Mouse (Mus musculus) layer of hippocampus, adult 9-10 months (tissue): ENCODE measurements at regions not wholly inside any gene's neighbourhood (a gene's known extent, or its start where the extent isn't known, plus 50 kb on each side); places are given as distances from the start of the nearest gene placed in this dataset.
A peak's percentile ranks its signal among the peaks of the same experiment; 100 is the strongest.

Experiments used
- DNase-seq: peaks from one replicate; pipeline ENCODE4 v3.0.0; 2022; ENCODE audit warnings: low spot score

DNA sequence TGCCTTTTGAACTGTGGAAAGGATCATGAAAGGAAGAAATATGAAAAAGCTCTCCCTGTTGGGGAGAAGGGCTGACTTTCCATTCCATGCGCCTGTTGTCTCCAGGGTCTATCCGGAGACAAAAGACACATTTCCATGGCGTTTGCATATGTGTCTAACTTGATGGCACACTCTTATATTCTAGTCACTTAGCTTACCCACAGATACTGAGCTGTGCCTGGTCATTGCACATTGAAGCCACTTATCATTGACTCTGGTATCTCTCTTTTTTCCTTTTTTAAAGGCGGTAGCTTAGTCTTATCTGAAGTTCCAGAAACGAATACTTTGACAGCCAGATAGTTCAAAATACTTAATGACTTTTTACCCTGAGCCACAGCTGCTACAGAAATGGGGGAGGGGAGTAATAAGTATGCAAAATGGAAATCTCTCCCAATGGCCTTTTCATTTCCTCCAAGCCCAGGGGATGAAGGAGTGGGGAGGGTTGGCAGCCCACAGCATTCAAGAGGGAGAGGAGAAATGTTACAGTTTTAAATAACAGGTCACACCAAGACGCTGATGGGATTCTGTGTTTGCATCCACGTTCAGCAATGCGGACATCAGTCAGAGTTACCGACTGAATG is 137.9 kb upstream of the Slc35f3 start:
- no peak for DNase-seq

- peak; percentile 53 for DNase-seq
These were observed 135.5 kb upstream of the Slc35f3 start for GRCm38 (mm10) chr8:126162748-126163371.

- DNase-seq = no peak
These were observed 134.4 kb upstream of the Slc35f3 start for GRCm38 (mm10) chr8:126163954-126164353.

DNA sequence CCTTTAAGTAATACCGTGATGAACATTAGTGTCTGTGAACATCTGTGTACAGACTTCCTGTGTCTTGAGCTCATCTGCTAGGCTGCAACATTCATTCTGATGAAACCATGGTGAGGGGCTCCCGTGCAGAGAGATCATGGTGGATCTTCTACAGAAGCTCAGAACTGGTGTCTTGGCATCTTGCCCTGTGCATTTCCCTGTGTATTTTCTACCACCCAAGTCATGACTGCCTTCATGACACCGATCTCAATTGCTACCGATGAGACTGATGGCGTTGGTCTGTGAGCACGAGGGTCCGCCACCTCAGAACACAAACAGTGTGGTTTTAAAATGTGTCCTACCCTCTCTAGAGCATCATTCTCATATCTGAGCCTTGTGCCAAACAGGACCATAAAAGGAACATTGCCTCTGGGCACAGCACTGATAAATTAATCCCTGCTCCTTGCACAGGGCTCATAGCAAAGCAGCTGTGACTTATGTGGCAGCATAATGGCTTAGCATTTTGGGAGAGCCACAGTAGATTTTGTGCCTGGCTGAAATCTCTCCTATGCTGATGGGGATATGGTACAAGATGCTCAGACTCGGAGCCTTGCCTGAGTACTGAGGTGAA is 132.8 kb upstream of the Slc35f3 start:
- no peak for DNase-seq

DNA sequence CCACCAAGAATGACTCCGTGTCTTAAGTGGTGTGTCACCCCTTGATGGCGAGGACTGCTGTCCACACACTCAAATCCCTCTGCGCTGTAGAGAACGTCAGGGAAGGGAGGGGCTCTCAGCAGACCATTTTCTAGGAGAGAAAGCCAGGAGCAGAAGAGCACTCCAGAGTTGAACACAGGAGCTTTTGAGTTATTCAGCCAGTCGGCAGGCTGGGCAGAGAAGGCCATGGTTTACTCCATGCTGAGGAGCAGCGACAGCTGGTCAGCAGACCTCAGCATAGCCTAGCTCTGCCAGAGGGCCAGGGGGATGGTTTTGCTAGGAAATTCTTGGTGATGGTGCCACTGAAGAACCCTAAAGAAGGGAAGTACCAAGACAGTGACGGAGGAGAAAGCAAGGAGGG is 132.0 kb upstream of the Slc35f3 start:
- no peak for DNase-seq

- no peak for DNase-seq
These were observed 123.9 kb upstream of the Slc35f3 start for GRCm38 (mm10) chr8:126174451-126174850.

DNA sequence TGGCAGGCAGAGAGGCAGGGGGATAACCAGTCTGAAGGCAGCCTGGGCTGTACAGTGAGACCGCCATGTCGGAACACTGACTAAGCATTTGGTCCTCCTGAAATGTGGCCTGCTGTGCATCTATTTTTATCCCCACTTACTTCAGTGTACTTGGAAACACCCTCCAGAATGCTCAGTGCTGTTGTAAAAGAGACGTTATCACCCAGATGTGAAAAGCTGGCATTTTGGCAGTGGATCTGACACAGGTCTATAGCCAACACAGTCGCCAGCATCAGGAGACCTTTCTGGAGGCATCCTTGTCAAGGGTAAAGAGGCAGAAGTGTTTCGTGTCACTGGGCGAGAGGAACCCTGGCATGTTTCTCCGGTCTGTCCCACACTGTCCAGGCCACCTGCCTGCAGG is 122.1 kb upstream of the Slc35f3 start:
- DNase-seq = no peak

- no peak for DNase-seq
These were observed 120.5 kb upstream of the Slc35f3 start for GRCm38 (mm10) chr8:126177855-126178254.

DNA sequence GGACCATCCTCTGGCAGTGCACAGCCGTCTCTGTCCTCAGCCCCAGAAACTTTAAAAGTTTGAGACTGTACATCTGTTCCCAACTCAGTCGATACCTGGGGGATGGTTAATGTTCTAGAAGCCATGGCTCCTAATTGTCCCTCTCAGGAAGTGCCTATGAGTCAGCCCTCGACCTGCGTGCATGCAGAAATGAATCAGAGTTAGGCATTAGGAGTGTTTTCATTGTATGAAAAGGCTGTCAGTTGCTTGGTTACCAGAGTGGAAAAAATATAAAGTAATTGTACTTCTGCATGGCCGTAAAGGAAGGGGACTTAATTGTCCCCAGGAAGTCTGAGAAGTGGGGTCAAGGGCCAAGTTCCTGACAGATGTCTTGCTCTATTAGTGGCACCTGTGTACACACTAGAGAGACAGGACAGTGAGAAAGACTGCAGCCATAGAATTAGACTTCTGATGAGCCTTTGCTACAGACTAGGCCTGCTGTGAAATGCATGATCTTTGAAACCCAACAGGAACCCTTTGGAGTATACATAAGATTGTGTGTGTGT is 109.5 kb upstream of the Slc35f3 start:
- no peak for DNase-seq

GRCm38 (mm10) chr8:126195616-126196015 is 102.7 kb upstream of the Slc35f3 start:
- no peak for DNase-seq

- DNase-seq = no peak
These were observed 87.8 kb upstream of the Slc35f3 start for GRCm38 (mm10) chr8:126210561-126210960.

DNA sequence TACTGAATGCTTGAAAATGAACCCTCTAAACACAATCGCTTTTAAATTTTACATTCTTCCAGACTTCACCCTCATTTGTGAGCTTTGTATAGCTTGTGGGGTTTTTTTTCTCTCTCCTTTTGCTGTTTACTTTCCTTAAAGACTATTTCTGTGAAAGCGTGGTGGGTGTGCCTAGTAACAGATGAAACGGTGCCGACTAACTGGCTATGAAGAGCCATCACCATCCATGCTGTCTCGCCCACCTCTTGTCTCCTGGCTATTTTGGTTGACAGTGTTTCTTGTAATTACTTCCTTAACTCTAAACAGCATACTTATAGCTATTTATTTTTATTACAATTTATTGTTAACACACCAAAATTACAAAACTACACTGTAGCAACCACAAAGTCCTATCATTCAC is 85.6 kb upstream of the Slc35f3 start:
- no peak for DNase-seq

- DNase-seq = no peak
These were observed 83.8 kb upstream of the Slc35f3 start for GRCm38 (mm10) chr8:126214571-126214970.

GRCm38 (mm10) chr8:126216391-126216790 is 82.0 kb upstream of the Slc35f3 start:
- DNase-seq = peak; percentile 41

DNA sequence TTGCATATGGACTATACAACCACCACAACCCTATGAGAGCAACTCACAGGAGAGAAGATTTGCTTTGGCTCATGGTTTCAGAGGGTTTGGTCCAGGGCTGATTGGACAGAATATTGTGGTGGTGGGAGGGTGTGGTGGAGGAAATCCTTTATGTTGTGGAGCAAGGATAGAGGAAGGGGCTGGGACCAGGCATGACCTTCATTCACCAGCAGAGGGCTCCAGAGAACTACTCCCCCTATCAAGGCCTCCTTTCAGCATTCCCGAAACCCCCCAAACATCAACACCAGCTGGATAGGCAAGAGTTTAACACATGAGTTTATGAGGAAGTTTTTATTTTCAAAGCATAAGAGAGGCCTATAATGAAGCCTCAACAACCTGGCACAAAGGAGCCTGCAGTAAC is 76.7 kb upstream of the Slc35f3 start:
- DNase-seq = no peak

GRCm38 (mm10) chr8:126231801-126232200 is 66.6 kb upstream of the Slc35f3 start:
- DNase-seq = no peak

- DNase-seq = no peak
These were observed 65.8 kb upstream of the Slc35f3 start for GRCm38 (mm10) chr8:126232521-126232920.

- no peak for DNase-seq
These were observed 58.7 kb upstream of the Slc35f3 start for GRCm38 (mm10) chr8:126239684-126240083.

DNA sequence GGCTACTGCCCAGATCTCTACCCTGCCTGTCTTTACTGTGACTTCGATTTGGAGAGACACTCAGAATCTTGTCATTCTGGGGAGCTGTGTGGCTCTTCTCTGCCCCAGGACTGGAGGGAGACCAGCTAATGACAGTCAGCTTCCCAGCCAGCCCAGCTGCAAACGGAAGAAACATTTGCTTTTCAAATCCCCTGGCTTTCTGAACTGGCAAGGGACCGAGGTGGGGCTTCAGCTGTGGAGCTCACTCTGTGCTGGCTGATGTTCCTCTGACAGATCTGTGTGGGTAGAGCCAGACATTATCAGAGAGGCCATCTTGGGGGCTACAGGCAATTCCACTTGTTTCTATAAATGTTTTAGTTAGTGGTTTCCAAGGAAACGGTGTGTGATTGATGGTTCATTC is 54.0 kb upstream of the Slc35f3 start:
- no peak for DNase-seq
